Mouse (Mus musculus) kidney, postnatal 0 days (tissue): Measurements from ENCODE around the gene Lgals7. TPM values are rescaled to one million over a fixed set of nuclear protein-coding genes. Genes with fewer than 3 reads are reported as not detected.

Experiments
- ATAC-seq: fragments of 200-750 bp; cut with Nextera tagmentation; replicated peaks from 2 replicates; pipeline ENCODE4 v1.8.0; 2017; ENCODE audit warnings: low read depth, moderate number of reproducible peaks, moderate TSS enrichment, moderate library complexity; ENCODE audit not compliant: low FRiP score
- DNase-seq: peaks from one replicate; pipeline ENCODE4 v3.0.0-alpha.2; 2016; ENCODE audit warnings: low spot score
- H3K27ac ChIP-seq: fragments of 300-500 bp; sonication (generic); 2 replicates; pipeline ENCODE4 v1.5.1; 2014; ENCODE audit warnings: mild to moderate bottlenecking
- H3K27me3 ChIP-seq: fragments of 300-500 bp; sonication (generic); 2 replicates; pipeline ENCODE4 v1.6.1; 2014; ENCODE audit warnings: low read length, mixed read lengths; ENCODE audit not compliant: insufficient read depth
- H3K36me3 ChIP-seq: fragments of 300-500 bp; sonication (generic); 2 replicates; pipeline ENCODE4 v1.6.1; 2014; ENCODE audit warnings: low read length, mixed read lengths; ENCODE audit not compliant: insufficient read depth
- H3K4me1 ChIP-seq: fragments of 300-500 bp; sonication (generic); replicated peaks from 2 replicates; pipeline ENCODE4 v1.6.1; 2014; ENCODE audit warnings: antibody characterized with exemption, low read length, mixed read lengths; ENCODE audit not compliant: insufficient read depth
- H3K4me2 ChIP-seq: fragments of 300-500 bp; sonication (generic); 2 replicates; pipeline ENCODE4 v1.6.1; 2014; ENCODE audit warnings: mild to moderate bottlenecking, low read length, moderate library complexity, mixed read lengths
- H3K4me3 ChIP-seq: fragments of 300-500 bp; sonication (generic); replicated peaks from 2 replicates; pipeline ENCODE4 v1.5.1; 2014; ENCODE audit warnings: low read depth, low read length
- H3K9ac ChIP-seq: fragments of 300-500 bp; sonication (generic); 2 replicates; pipeline ENCODE4 v1.6.1; 2014; ENCODE audit warnings: low read depth, low read length
- H3K9me3 ChIP-seq: fragments of 300-500 bp; sonication (generic); replicated peaks from 2 replicates; pipeline ENCODE4 v1.6.1; 2016; ENCODE audit warnings: low read length, inconsistent platforms, mixed read lengths
- CTCF ChIP-seq: IDR thresholded peaks from 2 replicates; pipeline ENCODE4 v1.5.1; 2016; ENCODE audit warnings: antibody characterized with exemption, low read depth, mild to moderate bottlenecking, moderate library complexity
- WGBS: fragments of 180-500 bp; shearing (Covaris S2); extraction: QIAGEN DNeasy Blood & Tissue Kit; methylation state at CpG from one replicate; pipeline ENCODE4 v1.1.7; 2014; 5-methylcytosine and 5-hydroxymethylcytosine counted together
- polyA plus RNA-seq: library from polyadenylated mRNA; unstranded; fragments of >200 nt; fragmentation: Nextera tagmentation; extraction: Ambion mirVana; gene quantifications from 2 replicates; pipeline ENCODE4 v1.2.1, GENCODE M21; 2015

Lgals7 gene
- polyA plus RNA-seq, 1 experiment from 2014 or later = 1.3 TPM

GRCm38 (mm10) chr7:28829821-28830220 lies 33.8 kb upstream of the Lgals7 start:
- peaks cover 21% of the 10 kb centered on the region for H3K36me3 ChIP-seq
- ATAC-seq = no peak
- no peak for TF ChIP-seq CTCF
- H3K4me3 ChIP-seq = no peak overlapping the region
- H3K9me3 ChIP-seq = no peaks in the 10 kb centered on the region
- WGBS = 94% methylated on average over 8 of the region's 8 CpGs
- H3K4me2 ChIP-seq = no peak overlapping the region
- no peak overlapping the region for H3K9ac ChIP-seq
- peaks cover 8% of the 10 kb centered on the region; the same call in 1 of the 2 replicates for H3K4me1 ChIP-seq
- no peak for DNase-seq
- H3K27me3 ChIP-seq = no peaks in the 10 kb centered on the region
- no peak overlapping the region for H3K27ac ChIP-seq

GRCm38 (mm10) chr7:28830981-28831380 lies 32.7 kb upstream of the Lgals7 start:
- no peak overlapping the region for H3K4me3 ChIP-seq
- H3K9me3 ChIP-seq = no peaks in the 10 kb centered on the region
- H3K9ac ChIP-seq = no peak overlapping the region
- H3K27ac ChIP-seq = no peak overlapping the region
- no peak overlapping the region for H3K4me2 ChIP-seq
- H3K27me3 ChIP-seq = no peaks in the 10 kb centered on the region
- H3K4me1 ChIP-seq = 0 out of 2 replicates have a peak, but pooled peaks cover 2% of the 10 kb centered on the region
- DNase-seq (no peak), ATAC-seq (no peak)
- H3K36me3 ChIP-seq = peaks cover 21% of the 10 kb centered on the region
- TF ChIP-seq CTCF = no peak
- 92% methylated on average over 5 of the region's 5 CpGs for WGBS

- 92% methylated on average over 17 of the region's 17 CpGs for WGBS
- no peak overlapping the region for H3K4me2 ChIP-seq
- no peaks in the 10 kb centered on the region for H3K27me3 ChIP-seq
- H3K36me3 ChIP-seq = peaks cover 21% of the 10 kb centered on the region
- ATAC-seq = no peak
- no peaks in the 10 kb centered on the region for H3K4me1 ChIP-seq
- no peak for DNase-seq
- H3K9ac ChIP-seq = no peak overlapping the region
- no peak overlapping the region for H3K27ac ChIP-seq
- no peak for TF ChIP-seq CTCF
- no peak overlapping the region for H3K4me3 ChIP-seq
- H3K9me3 ChIP-seq = no peaks in the 10 kb centered on the region
Observed at GRCm38 (mm10) chr7:28831411-28832125, 32.1 kb upstream of the Lgals7 start.

- Histone ChIP-seq H3K9me3 (no peaks in the 10 kb centered on the region), H3K27me3 (no peaks in the 10 kb centered on the region), H3K4me2 (no peak overlapping the region), H3K9ac (no peak overlapping the region), H3K27ac (no peak overlapping the region), H3K36me3 (peaks cover 21% of the 10 kb centered on the region), H3K4me3 (no peak overlapping the region), H3K4me1 (no peaks in the 10 kb centered on the region)
- TF ChIP-seq CTCF = no peak
- DNase-seq (no peak), ATAC-seq (no peak)
- 52% methylated on average over 6 of the region's 6 CpGs for WGBS
Observed at GRCm38 (mm10) chr7:28832137-28832536, 31.5 kb upstream of the Lgals7 start.

GRCm38 (mm10) chr7:28833723-28834347 lies 29.8 kb upstream of the Lgals7 start, which contains the start of gene Lgals4:
Lgals4 (plus strand) TSS chr7:28833854.
- peaks cover 21% of the 10 kb centered on the region for H3K36me3 ChIP-seq
- 78% methylated on average over 6 of the region's 6 CpGs for WGBS
- H3K4me3 ChIP-seq = no peak within 1 kb of the TSS
- H3K27me3 ChIP-seq = no peaks in the 10 kb centered on the region
- no peak for ATAC-seq
- H3K27ac ChIP-seq = no peak within 1 kb of the TSS
- H3K9ac ChIP-seq = no peak within 1 kb of the TSS
- no peak within 1 kb of the TSS for H3K4me2 ChIP-seq
- no peaks in the 10 kb centered on the region for H3K9me3 ChIP-seq
- H3K4me1 ChIP-seq = no peaks in the 10 kb centered on the region
- DNase-seq = no peak
- no peak for TF ChIP-seq CTCF

- 0 out of 2 replicates have a peak, but pooled peaks cover under 1% of the 10 kb centered on the region for H3K36me3 ChIP-seq
- no peak overlapping the region for H3K27ac ChIP-seq
- H3K4me3 ChIP-seq = no peak overlapping the region
- no peaks in the 10 kb centered on the region for H3K4me1 ChIP-seq
- TF ChIP-seq CTCF = no peak
- ATAC-seq = no peak
- H3K4me2 ChIP-seq = no peak overlapping the region
- no peaks in the 10 kb centered on the region for H3K9me3 ChIP-seq
- WGBS = 86% methylated on average over 5 of the region's 5 CpGs
- no peaks in the 10 kb centered on the region for H3K27me3 ChIP-seq
- no peak for DNase-seq
- no peak overlapping the region for H3K9ac ChIP-seq
Observed at GRCm38 (mm10) chr7:28836936-28837335, 26.7 kb upstream of the Lgals7 start.
